In genomic region chr5:38544423-38545415, GRCm38 (mm10) we compare ENCODE assay signal across 12 mouse cellular contexts. TPM values are rescaled to one million over a fixed set of nuclear protein-coding genes. Genes with fewer than 3 reads are reported as not detected.
DNase-seq lines count a peak whose midpoint lies in the region; ATAC-seq and TF ChIP-seq lines count a peak whose summit lies in the region.
"Had no signal": no experiment of that assay in that cellular context is flagged by ENCODE, and none has a peak within 500 bp of the region (broad histone marks: within the 10 kb centered on the region; RNA-seq: fewer than 3 reads in every experiment).

No protein-coding gene starts in this region.

- no peak overlapping the region for H3K4me3 ChIP-seq in gastrocnemius, adult 2 months
- H3K4me3 ChIP-seq in kidney, adult 2 months (ENCODE audit: insufficient read depth, low read depth, low read length), result no peak overlapping the region
- no peak overlapping the region for H3K4me3 ChIP-seq in kidney, embryonic 16.5 days (ENCODE audit: low read length)

- peak overlapping the region; percentile 68 for H3K27ac ChIP-seq in gastrocnemius, adult 2 months
- no peak overlapping the region for H3K27ac ChIP-seq in kidney, adult 2 months (ENCODE audit: insufficient read depth, low read depth, low read length)
- H3K27ac ChIP-seq in kidney, embryonic 16.5 days (ENCODE audit: low read length), result no peak overlapping the region

- peaks cover 7% of the 10 kb centered on the region for H3K36me3 ChIP-seq in kidney, adult 2 months (ENCODE audit: control insufficient read depth, insufficient read depth, low read length)
- H3K36me3 ChIP-seq in kidney, embryonic 16.5 days (ENCODE audit: insufficient read depth, low read length), result peaks cover 95% of the 10 kb centered on the region

- no peak for TF ChIP-seq POLR2A in kidney, adult 2 months (IDR thresholded peaks at IDR 0.05; ENCODE audit: low read depth, low read length)

- no peak overlapping the region for H3K4me2 ChIP-seq in kidney, embryonic 16.5 days (replicated peaks; ENCODE audit: low read depth, low read length)

- no peak for ATAC-seq in kidney, embryonic 16.5 days (ENCODE audit: low FRiP score, low TSS enrichment)
- peak; percentile 92 for ATAC-seq in Patski
- ATAC-seq: intestine, embryonic 16.5 days had no signal

- POLR2A ChIA-PET in Patski (lab: Charles Lee), result interaction anchor here (0.6 to 3.9 kb wide), 8 partner anchors 9 to 1093 kb away, joined by 3 to 20 read pairs (median 5); no protein-coding TSS in a partner anchor

- peak; percentile 61 for DNase-seq in gastrocnemius, adult 2 months
- no peak for DNase-seq in gastrocnemius, postnatal 14 days
- peak; percentile 64 for DNase-seq in kidney, adult 2 months
- DNase-seq in Patski (ENCODE audit: low read depth, low spot score), result peak; percentile 96
- peak; percentile 48 to 62 for DNase-seq in kidney, postnatal 36 days
- DNase-seq in lung, adult 18-20 months, result no peak
- no peak for DNase-seq in urinary bladder, postnatal 36 days (ENCODE audit: low spot score in 2 of 2)
- DNase-seq: adrenal gland, adult 8-10 months; liver had no signal

- WGBS in kidney, adult 2 months, result 39% methylated on average over 5 of the region's 5 CpGs
- WGBS in kidney, embryonic 16.5 days, result 41% methylated on average over 5 of the region's 5 CpGs

- no peak overlapping the region for H3K9ac ChIP-seq in kidney, embryonic 16.5 days (replicated peaks; ENCODE audit: low read length)

- H3K9me3 ChIP-seq in kidney, embryonic 16.5 days (ENCODE audit: low read length), result no peaks in the 10 kb centered on the region

- H3K4me1 ChIP-seq in kidney, adult 2 months (ENCODE audit: control insufficient read depth, insufficient read depth, low read length), result no peaks in the 10 kb centered on the region
- H3K4me1 ChIP-seq in kidney, embryonic 16.5 days (ENCODE audit: insufficient read depth, low read length), result peaks cover 4% of the 10 kb centered on the region; the same call in 1 of the 2 replicates

- intact Hi-C loops in gastrocnemius, adult 2 months (cut with DNase I), result no loop called here
- intact Hi-C loops in gastrocnemius, postnatal 14 days (cut with DNase I; ENCODE audit: low total_unique reads), result no loop called here

- H3K27me3 ChIP-seq in kidney, adult 2 months (replicated peaks; ENCODE audit: control insufficient read depth, insufficient read depth, low read length), result no peaks in the 10 kb centered on the region
- H3K27me3 ChIP-seq in kidney, embryonic 16.5 days (ENCODE audit: insufficient read depth, low read length), result no peaks in the 10 kb centered on the region
- H3K27me3 ChIP-seq in Patski, result no peaks in the 10 kb centered on the region
- H3K27me3 ChIP-seq: CH12.LX had no signal

- CTCF ChIA-PET in Patski (lab: Charles Lee), result interaction anchor here (0.9 to 4.1 kb wide), 11 partner anchors 9 to 68 kb away, joined by 3 to 18 read pairs (median 4); partner anchors contain the start of gene Wdr1

- in situ Hi-C loops in Patski (cut with MboI; ENCODE audit: low pct_unique_long_range_greater_than_20kb), result loop anchor here (25.0 kb wide), 1 partner anchor 1207 kb away; the partner anchor contains the start of genes Evc and Evc2

- TF ChIP-seq CTCF in gastrocnemius, adult 2 months (IDR thresholded peaks at IDR 0.05), result no peak
- no peak for TF ChIP-seq CTCF in kidney, adult 2 months (conservative IDR thresholded peaks at IDR 0.05; ENCODE audit: insufficient read depth, insufficient read length, low read depth, low read length)
- TF ChIP-seq CTCF in Patski (IDR thresholded peaks at IDR 0.05), result no peak

RNA-seq across cellular contexts. Expression of gene Wdr1, which starts 18.3 kb away (rescaled TPM):
- 10 to 100 TPM; 42.7 to 64.8 TPM for total RNA-seq in gastrocnemius, adult 2 months (2021)
- total RNA-seq in gastrocnemius, postnatal 14 days (2021), result 10 to 100 TPM; 73.7 to 98.4 TPM
- 115 and 122 TPM in 2 replicates for polyA plus RNA-seq in kidney, adult 2 months (2012; rRNA removed)
- polyA plus RNA-seq in kidney, embryonic 16.5 days (2015; fragmentation: Nextera tagmentation; extraction: Ambion mirVana), result 236 and 251 TPM in 2 replicates
- 416 TPM for polyA plus RNA-seq in Patski (2021)

RNA-seq across cellular contexts. Expression of gene Slc2a9, which starts 41.8 kb away (rescaled TPM):
- total RNA-seq in gastrocnemius, adult 2 months (2021), result under 1 TPM; 0.20 to 0.25 TPM
- total RNA-seq in gastrocnemius, postnatal 14 days (2021), result under 1 TPM; 0.86 to 0.96 TPM
- 9.7 and 11.1 TPM in 2 replicates for polyA plus RNA-seq in kidney, adult 2 months (2012; rRNA removed)
- 1.8 and 2.4 TPM in 2 replicates for polyA plus RNA-seq in kidney, embryonic 16.5 days (2015; fragmentation: Nextera tagmentation; extraction: Ambion mirVana)
- polyA plus RNA-seq in Patski (2021), result 2.7 TPM

Comparison
In these comparisons a context has a peak if more than half of its experiments do, and no peak if none do; other contexts are left out.
1. DNase-seq: peak in gastrocnemius, adult 2 months (single experiment), kidney, adult 2 months (single experiment), Patski (single experiment) and kidney, postnatal 36 days (2 of 2); none in gastrocnemius, postnatal 14 days (single experiment), lung, adult 18-20 months (0 of 2) and urinary bladder, postnatal 36 days (0 of 2).